Mouse (Mus musculus) stomach, postnatal 0 days (tissue): ENCODE measurements at regions not wholly inside any gene's neighbourhood (a gene's known extent, or its start where the extent isn't known, plus 50 kb on each side); places are given as distances from the start of the nearest gene placed in this dataset.
A peak's percentile ranks its signal among the peaks of the same experiment; 100 is the strongest.

Experiments
- ATAC-seq: fragments of 200-750 bp; cut with Nextera tagmentation; 2 replicates; pipeline ENCODE4 v1.8.0; 2017; ENCODE audit not compliant: low FRiP score, low TSS enrichment
- DNase-seq: peaks from one replicate; pipeline ENCODE4 v3.0.0-alpha.2; 2016; ENCODE audit warnings: low spot score
- H3K27ac ChIP-seq: fragments of 300-500 bp; sonication (generic); replicated peaks from 2 replicates; pipeline ENCODE4 v1.5.1; 2014; ENCODE audit warnings: mild to moderate bottlenecking, control low read depth
- H3K27me3 ChIP-seq: fragments of 300-500 bp; sonication (generic); 2 replicates; pipeline ENCODE4 v1.6.1; 2014; ENCODE audit warnings: low read length; ENCODE audit not compliant: control insufficient read depth, insufficient read depth
- H3K36me3 ChIP-seq: fragments of 300-500 bp; sonication (generic); 2 replicates; pipeline ENCODE4 v1.6.1; 2014; ENCODE audit warnings: low read length, mixed read lengths; ENCODE audit not compliant: control insufficient read depth, insufficient read depth
- H3K4me1 ChIP-seq: fragments of 300-500 bp; sonication (generic); replicated peaks from 2 replicates; pipeline ENCODE4 v1.6.1; 2014; ENCODE audit warnings: antibody characterized with exemption; ENCODE audit not compliant: control insufficient read depth, insufficient read depth
- H3K4me2 ChIP-seq: fragments of 300-500 bp; sonication (generic); replicated peaks from 2 replicates; pipeline ENCODE4 v1.6.1; 2014; ENCODE audit warnings: low read depth, mild to moderate bottlenecking, control low read depth, moderate library complexity
- H3K4me3 ChIP-seq: fragments of 300-500 bp; sonication (generic); 2 replicates; pipeline ENCODE4 v1.5.1; 2014; ENCODE audit warnings: low read depth, low read length, control low read depth
- H3K9ac ChIP-seq: fragments of 300-500 bp; sonication (generic); 2 replicates; pipeline ENCODE4 v1.6.1; 2014; ENCODE audit warnings: mild to moderate bottlenecking, low read length, control low read depth, mixed read lengths
- H3K9me3 ChIP-seq: fragments of 300-500 bp; sonication (generic); 2 replicates; pipeline ENCODE4 v1.6.1; 2016; ENCODE audit warnings: low read length; ENCODE audit not compliant: control insufficient read depth
- CTCF ChIP-seq: IDR thresholded peaks from 2 replicates; pipeline ENCODE4 v1.5.1; 2016; ENCODE audit warnings: antibody characterized with exemption, low read depth, mild to moderate bottlenecking, moderate library complexity
- EP300 ChIP-seq: optimal IDR thresholded peaks from 2 replicates; pipeline ENCODE3; 2016; ENCODE audit warnings: antibody characterized with exemption
- WGBS: fragments of 180-500 bp; shearing (Covaris S2); extraction: QIAGEN DNeasy Blood & Tissue Kit; methylation state at CpG from one replicate; pipeline ENCODE4 v1.1.7; 2014; 5-methylcytosine and 5-hydroxymethylcytosine counted together

GRCm38 (mm10) chr2:167778691-167779090, 89.1 kb upstream of the Tmem189 start:
- TF ChIP-seq CTCF (no peak), EP300 (no peak)
- no peaks in the 10 kb centered on the region for H3K36me3 ChIP-seq
- 50% methylated on average over 10 of the region's 10 CpGs for WGBS
- no peak overlapping the region for H3K4me3 ChIP-seq
- H3K9ac ChIP-seq, result peak overlapping the region; percentile 76
- H3K4me1 ChIP-seq, result peaks cover 27% of the 10 kb centered on the region
- no peaks in the 10 kb centered on the region for H3K9me3 ChIP-seq
- no peaks in the 10 kb centered on the region for H3K27me3 ChIP-seq
- no peak for ATAC-seq
- DNase-seq, result no peak
- peak overlapping the region; percentile 69; the same call in 1 of the 2 replicates for H3K4me2 ChIP-seq
- peak overlapping the region; percentile 97 for H3K27ac ChIP-seq

- no peak for DNase-seq
- Histone ChIP-seq H3K4me3 (peak overlapping the region; percentile 41; the same call in 1 of the 2 replicates), H3K4me2 (peak overlapping the region; percentile 69), H3K27me3 (no peaks in the 10 kb centered on the region), H3K9ac (peak overlapping the region; percentile 76), H3K36me3 (no peaks in the 10 kb centered on the region), H3K9me3 (no peaks in the 10 kb centered on the region), H3K27ac (peak overlapping the region; percentile 97), H3K4me1 (peaks cover 27% of the 10 kb centered on the region)
- no peak for TF ChIP-seq EP300
- TF ChIP-seq CTCF, result no peak; the same call in 1 of the 2 replicates
- 42% methylated on average over 4 of the region's 4 CpGs for WGBS
- no peak for ATAC-seq
Measured at GRCm38 (mm10) chr2:167778271-167778670, 88.6 kb upstream of the Tmem189 start.

- H3K4me1 ChIP-seq, result peaks cover 27% of the 10 kb centered on the region
Measured at GRCm38 (mm10) chr2:167777331-167778085, 87.9 kb upstream of the Tmem189 start.

GRCm38 (mm10) chr2:167776251-167777168, 86.9 kb upstream of the Tmem189 start:
- H3K4me3 ChIP-seq, result 0 out of 2 replicates have a peak overlapping the region, but pooled peaks have one; percentile 41
- H3K4me1 ChIP-seq, result peaks cover 20% of the 10 kb centered on the region
- no peak for DNase-seq
- H3K36me3 ChIP-seq, result no peaks in the 10 kb centered on the region
- TF ChIP-seq CTCF (no peak), EP300 (no peak)
- ATAC-seq, result no peak
- 78% methylated on average over 24 of the region's 24 CpGs for WGBS
- H3K4me2 ChIP-seq, result peak overlapping the region; percentile 69; the same call in 1 of the 2 replicates
- H3K9ac ChIP-seq, result peak overlapping the region; percentile 35; the same call in 1 of the 2 replicates
- H3K9me3 ChIP-seq, result no peaks in the 10 kb centered on the region
- H3K27ac ChIP-seq, result peak overlapping the region; percentile 97
- H3K27me3 ChIP-seq, result no peaks in the 10 kb centered on the region

More at GRCm38 (mm10) chr2:167777331-167778085, 87.9 kb upstream of the Tmem189 start:
- H3K36me3 ChIP-seq, result no peaks in the 10 kb centered on the region
- ATAC-seq (peak; percentile 73), DNase-seq (peak; percentile 83)
- H3K4me3 ChIP-seq, result peak overlapping the region; percentile 41
- H3K27me3 ChIP-seq, result no peaks in the 10 kb centered on the region
- H3K4me2 ChIP-seq, result peak overlapping the region; percentile 69
- H3K27ac ChIP-seq, result peak overlapping the region; percentile 97
- TF ChIP-seq EP300, result peak; percentile 76
- no peak for TF ChIP-seq CTCF
- no peaks in the 10 kb centered on the region for H3K9me3 ChIP-seq
- 2% methylated on average over 33 of the region's 33 CpGs for WGBS
- H3K9ac ChIP-seq, result peak overlapping the region; percentile 76

GRCm38 (mm10) chr2:167775218-167775915, 85.7 kb upstream of the Tmem189 start:
- no peak for TF ChIP-seq EP300
- no peak for TF ChIP-seq CTCF
- Histone ChIP-seq H3K9me3 (no peaks in the 10 kb centered on the region), H3K4me1 (peaks cover 14% of the 10 kb centered on the region), H3K27ac (peak overlapping the region; percentile 85), H3K4me3 (no peak overlapping the region), H3K4me2 (no peak overlapping the region), H3K9ac (no peak overlapping the region), H3K36me3 (no peaks in the 10 kb centered on the region), H3K27me3 (no peaks in the 10 kb centered on the region)
- ATAC-seq (peak; percentile 9; the same call in 1 of the 2 replicates), DNase-seq (no peak)
- 71% methylated on average over 20 of the region's 20 CpGs for WGBS
